Mouse (Mus musculus) lung, embryonic 14.5 days (tissue): ENCODE results near the gene Trim54. TPM values are rescaled to one million over a fixed set of nuclear protein-coding genes. Genes with fewer than 3 reads are reported as not detected.
A peak's percentile ranks its signal among the peaks of the same experiment; 100 is the strongest.

Experiments used
- ATAC-seq: fragments of 200-750 bp; cut with Nextera tagmentation; 2 replicates; pipeline ENCODE4 v1.8.0; 2017; ENCODE audit warnings: mild to moderate bottlenecking, moderate TSS enrichment, moderate library complexity; ENCODE audit not compliant: insufficient read depth
- DNase-seq: peaks from one replicate; pipeline ENCODE4 v3.0.0-alpha.2; 2015
- H3K27ac ChIP-seq: fragments of 300-500 bp; sonication (generic); 2 replicates; pipeline ENCODE4 v1.5.1; 2014; ENCODE audit warnings: low read depth, mild to moderate bottlenecking, moderate library complexity
- H3K27me3 ChIP-seq: fragments of 300-500 bp; sonication (generic); 2 replicates; pipeline ENCODE4 v1.6.1; 2014; ENCODE audit warnings: low read length, control low read depth; ENCODE audit not compliant: insufficient read depth
- H3K36me3 ChIP-seq: fragments of 300-500 bp; sonication (generic); 2 replicates; pipeline ENCODE4 v1.6.1; 2014; ENCODE audit warnings: control low read depth; ENCODE audit not compliant: insufficient read depth
- H3K4me1 ChIP-seq: fragments of 300-500 bp; sonication (generic); 2 replicates; pipeline ENCODE4 v1.6.1; 2014; ENCODE audit warnings: antibody characterized with exemption, control low read depth; ENCODE audit not compliant: insufficient read depth
- H3K4me2 ChIP-seq: fragments of 300-500 bp; sonication (generic); 2 replicates; pipeline ENCODE4 v1.6.1; 2014; ENCODE audit warnings: mild to moderate bottlenecking
- H3K4me3 ChIP-seq: fragments of 300-500 bp; sonication (generic); 2 replicates; pipeline ENCODE4 v1.5.1; 2014; ENCODE audit warnings: low read depth, low read length
- H3K9ac ChIP-seq: fragments of 300-500 bp; sonication (generic); 2 replicates; pipeline ENCODE4 v1.6.1; 2014
- H3K9me3 ChIP-seq: fragments of 300-500 bp; sonication (generic); 2 replicates; pipeline ENCODE4 v1.6.1; 2016; ENCODE audit warnings: low read depth, low read length, control low read depth
- CTCF ChIP-seq: IDR thresholded peaks from 2 replicates; pipeline ENCODE4 v1.5.1; 2016; ENCODE audit warnings: antibody characterized with exemption, low read depth
- WGBS: fragments of 180-500 bp; shearing (Covaris S2); extraction: QIAGEN DNeasy Blood & Tissue Kit; methylation state at CpG from one replicate; pipeline ENCODE4 v1.1.7; 2014; 5-methylcytosine and 5-hydroxymethylcytosine counted together
- polyA plus RNA-seq: library from polyadenylated mRNA; unstranded; fragments of >200 nt; fragmentation: Nextera tagmentation; extraction: Ambion mirVana; gene quantifications from 2 replicates; pipeline ENCODE4 v1.2.1, GENCODE M21; 2014

Gene Trim54
- polyA plus RNA-seq, 1 experiment from 2014 or later: not detected

DNA sequence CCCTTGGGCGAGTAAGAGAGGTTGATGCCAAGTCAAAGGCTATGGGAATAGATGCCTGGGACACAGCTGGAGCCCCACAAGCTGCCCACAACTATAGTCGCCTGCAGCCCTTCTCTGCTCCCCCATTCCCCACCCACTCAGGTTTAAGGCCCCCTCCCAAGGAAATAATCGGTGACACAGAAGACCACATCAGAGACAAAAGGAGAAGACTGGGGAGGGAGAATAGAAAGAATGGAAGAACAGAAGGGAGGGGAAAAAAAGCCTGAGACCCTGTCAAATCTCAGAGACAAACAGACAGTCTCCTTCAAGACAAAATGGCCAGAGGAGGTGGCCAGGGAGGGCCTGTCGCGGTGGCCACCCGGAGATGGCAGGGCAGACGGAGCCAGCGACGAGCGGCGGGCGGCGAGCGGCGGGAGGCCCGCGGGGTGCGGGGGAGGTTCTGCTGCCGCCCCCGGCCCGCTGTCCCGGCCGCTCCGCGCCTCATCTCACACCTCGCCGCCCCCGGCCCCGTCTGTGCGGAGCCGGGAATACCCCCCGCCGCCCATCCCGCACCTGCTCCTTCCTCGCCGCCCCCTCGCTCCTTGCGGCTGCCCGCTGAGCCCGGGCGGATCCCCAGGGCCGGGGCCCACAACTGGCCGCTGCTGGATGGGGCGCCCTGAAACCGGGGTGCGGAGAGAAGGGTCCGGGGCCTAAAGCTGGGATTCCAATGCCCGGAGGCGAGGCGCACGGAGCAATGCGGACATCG is 24.1 kb upstream of the Trim54 start:
- no peaks in the 10 kb centered on the region for H3K9me3 ChIP-seq
- ATAC-seq (no peak), DNase-seq (no peak)
- no peak overlapping the region for H3K27ac ChIP-seq
- peaks cover 4% of the 10 kb centered on the region; the same call in 1 of the 2 replicates for H3K4me1 ChIP-seq
- no peaks in the 10 kb centered on the region for H3K36me3 ChIP-seq
- no peak for TF ChIP-seq CTCF
- WGBS: 2% methylated on average over 45 of the region's 53 CpGs
- peak overlapping the region; percentile 39 for H3K4me3 ChIP-seq
- H3K9ac ChIP-seq: no peak overlapping the region
- H3K4me2 ChIP-seq: peak overlapping the region; percentile 68
- peaks cover 86% of the 10 kb centered on the region for H3K27me3 ChIP-seq

DNA sequence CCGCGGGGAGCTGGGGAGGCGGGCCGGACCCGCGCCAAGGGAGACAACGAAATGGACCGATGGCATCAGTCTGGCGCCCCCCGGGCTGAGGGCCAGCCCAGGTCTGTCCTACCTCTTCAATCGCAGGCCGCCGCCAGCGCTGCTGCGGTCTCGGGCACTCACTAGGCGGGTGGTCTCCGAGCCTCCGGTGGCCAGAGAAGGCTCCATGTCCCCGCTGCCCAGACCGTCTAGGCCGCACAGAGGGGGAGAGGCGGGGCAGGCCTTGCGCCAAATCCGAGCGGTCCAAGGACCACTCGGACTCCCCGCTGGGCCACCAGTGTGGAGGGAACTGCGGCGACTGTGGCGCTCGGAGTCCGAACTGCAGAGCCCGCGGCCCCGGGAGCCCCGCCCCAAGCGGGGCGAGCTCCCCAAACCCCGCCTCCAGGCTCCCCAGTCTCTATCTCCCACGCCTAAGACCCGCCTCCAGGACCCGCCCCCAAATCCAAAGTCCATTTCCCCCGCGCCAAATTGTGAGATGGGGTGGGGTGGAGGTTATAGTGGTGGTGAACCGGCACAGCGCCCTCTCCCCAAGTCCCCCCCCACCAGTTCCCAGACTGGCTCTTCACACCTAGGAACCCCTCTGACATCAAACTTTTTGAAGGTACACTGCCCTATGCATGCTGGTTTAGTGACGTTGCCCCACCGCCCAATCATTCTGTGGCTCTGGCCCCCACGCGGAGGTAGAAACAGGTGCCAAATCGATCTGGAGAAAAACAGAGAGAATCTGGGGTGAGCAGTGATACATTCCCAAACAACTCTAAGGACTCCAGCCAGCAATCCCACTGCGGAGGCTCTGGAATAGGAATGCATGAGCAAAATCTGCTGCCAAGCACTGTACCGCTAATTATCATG is 23.1 kb upstream of the Trim54 start:
- no peak overlapping the region for H3K27ac ChIP-seq
- H3K36me3 ChIP-seq: no peaks in the 10 kb centered on the region
- H3K27me3 ChIP-seq: peaks cover 86% of the 10 kb centered on the region
- no peak for TF ChIP-seq CTCF
- H3K9ac ChIP-seq: 0 out of 2 replicates have a peak overlapping the region, but pooled peaks have one; percentile 15
- ATAC-seq: peak; percentile 75
- WGBS: 1% methylated on average over 51 of the region's 54 CpGs
- H3K4me3 ChIP-seq: peak overlapping the region; percentile 39
- H3K9me3 ChIP-seq: no peaks in the 10 kb centered on the region
- peak; percentile 68 for DNase-seq
- H3K4me2 ChIP-seq: peak overlapping the region; percentile 68
- peaks cover 4% of the 10 kb centered on the region; the same call in 1 of the 2 replicates for H3K4me1 ChIP-seq

DNA sequence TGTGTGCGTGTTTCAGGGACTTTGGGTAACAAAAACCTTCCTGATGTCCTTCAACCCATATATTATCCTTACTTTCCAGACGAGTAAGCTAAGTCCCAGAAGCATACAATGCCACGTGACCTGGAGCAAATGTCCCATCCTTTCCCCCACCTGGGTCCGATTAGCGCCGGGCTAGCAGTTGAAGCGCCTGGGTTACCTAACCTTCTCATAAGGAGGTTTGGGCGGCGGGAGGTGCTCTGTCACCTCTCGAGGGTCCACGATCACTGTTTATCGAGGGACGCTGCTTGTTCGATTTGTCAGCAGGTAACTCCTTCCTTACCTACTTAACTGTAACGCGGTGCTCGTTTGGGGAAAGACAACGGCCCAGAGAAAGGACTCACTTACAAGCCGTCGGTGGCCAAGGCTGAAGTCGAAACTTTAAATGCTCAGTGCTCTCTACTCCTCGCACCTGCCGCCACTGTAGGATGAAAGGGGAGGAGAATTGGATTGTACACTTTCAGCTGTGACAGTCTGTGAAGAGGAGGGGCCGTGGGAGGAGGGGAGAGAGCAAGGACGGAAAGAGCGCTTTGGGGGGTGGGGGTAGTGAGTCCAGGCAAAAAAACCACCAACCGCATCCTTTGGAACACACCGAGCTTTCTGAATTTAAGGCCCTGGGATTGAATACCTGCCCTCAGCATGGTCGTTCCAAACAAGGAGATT is 22.3 kb upstream of the Trim54 start:
- H3K36me3 ChIP-seq: no peaks in the 10 kb centered on the region
- peak overlapping the region; percentile 68 for H3K4me2 ChIP-seq
- peaks cover 4% of the 10 kb centered on the region; the same call in 1 of the 2 replicates for H3K4me1 ChIP-seq
- no peak for ATAC-seq
- H3K27me3 ChIP-seq: peaks cover 85% of the 10 kb centered on the region
- no peak overlapping the region for H3K9ac ChIP-seq
- H3K9me3 ChIP-seq: no peaks in the 10 kb centered on the region
- no peak for DNase-seq
- no peak overlapping the region for H3K27ac ChIP-seq
- peak overlapping the region; percentile 31 for H3K4me3 ChIP-seq
- TF ChIP-seq CTCF: no peak
- WGBS: 3% methylated on average over 29 of the region's 29 CpGs

DNA sequence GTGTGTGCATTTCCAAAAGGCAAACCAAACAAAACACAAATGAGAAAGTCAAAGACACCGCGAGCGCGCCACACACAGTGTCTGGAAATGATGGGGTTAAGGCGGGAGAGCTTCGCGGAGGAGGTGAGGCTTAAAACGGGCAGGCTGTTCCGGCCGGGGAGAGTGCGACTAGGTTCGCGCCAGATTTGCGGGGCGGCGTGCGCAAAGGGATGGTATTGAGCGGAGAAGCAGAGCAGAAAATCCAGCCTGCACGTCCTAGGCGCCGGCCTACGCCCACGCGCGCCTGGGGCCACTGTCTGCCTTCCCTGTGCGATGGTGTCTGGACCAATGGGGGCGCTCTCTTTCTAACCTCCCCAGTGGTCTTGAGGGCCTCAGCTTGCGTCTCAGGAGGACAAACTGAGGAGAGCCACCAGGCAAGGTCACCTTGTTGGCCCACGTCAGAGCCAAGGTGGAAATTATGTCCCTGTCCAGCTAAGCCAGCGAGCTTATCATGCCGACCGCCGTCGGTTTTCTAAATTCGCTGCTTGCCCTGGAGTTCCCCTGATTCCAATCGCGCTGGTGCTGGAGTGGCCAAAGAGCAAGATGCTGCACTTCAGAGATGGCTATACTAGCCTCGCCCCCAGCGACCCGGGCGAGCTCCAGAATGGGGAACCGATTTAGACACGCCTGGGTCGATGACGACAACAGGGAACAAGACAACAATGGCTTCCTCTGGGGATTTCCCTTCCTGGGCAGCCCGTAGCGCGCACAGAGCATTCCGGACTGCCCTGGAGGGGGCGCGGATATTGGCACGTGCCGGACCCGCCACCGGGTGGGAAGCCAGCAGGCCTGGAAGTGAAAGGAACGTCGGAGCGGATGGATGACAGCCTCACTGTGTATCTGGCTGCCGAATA is 21.5 kb upstream of the Trim54 start:
- peak; percentile 71; the same call in 1 of the 2 replicates for ATAC-seq
- WGBS: under 1% methylated on average over 59 of the region's 59 CpGs
- H3K9ac ChIP-seq: no peak overlapping the region

DNA sequence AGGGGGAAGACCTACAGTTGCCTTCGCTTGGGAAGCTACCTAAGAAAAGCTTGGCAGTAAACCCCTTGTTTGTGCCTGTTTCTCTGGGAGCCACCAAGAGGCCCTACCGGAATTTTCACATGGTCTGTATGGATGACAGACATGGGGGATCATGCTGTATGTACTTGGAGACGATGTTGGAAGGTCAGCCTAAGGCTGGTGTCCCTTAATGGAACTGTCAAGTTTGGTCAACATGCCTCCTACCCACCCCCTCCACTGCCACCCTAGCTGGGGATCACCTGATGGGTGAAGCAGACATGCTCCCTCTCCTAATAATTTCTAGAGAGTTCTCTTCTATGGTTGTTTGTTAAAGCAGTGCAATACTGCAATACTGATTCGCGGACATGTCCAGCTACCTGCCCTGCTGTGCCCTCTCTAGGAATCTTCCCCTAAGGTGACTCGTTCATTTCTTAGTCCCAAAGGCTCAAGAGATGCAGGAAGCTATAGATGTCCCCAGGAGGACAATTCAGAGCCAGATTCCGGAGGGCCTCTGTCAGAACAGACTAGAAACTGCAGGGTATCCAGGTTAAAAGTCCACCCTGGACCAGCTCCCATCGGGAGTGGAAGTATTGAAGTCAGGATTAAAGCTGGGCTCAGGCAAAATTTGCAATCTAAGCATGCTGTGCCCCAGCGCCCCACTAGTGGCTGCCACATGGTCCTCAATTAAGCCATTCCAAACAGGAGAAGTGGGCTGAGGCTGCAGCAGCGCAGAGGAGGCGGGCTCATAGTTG is 20.6 kb upstream of the Trim54 start:
- H3K27me3 ChIP-seq: peaks cover 68% of the 10 kb centered on the region
- WGBS: 26% methylated on average over 11 of the region's 11 CpGs
- no peak for TF ChIP-seq CTCF
- DNase-seq (no peak), ATAC-seq (no peak)
- H3K4me1 ChIP-seq: peaks cover 4% of the 10 kb centered on the region; the same call in 1 of the 2 replicates
- H3K4me2 ChIP-seq: peak overlapping the region; percentile 68
- peak overlapping the region; percentile 31; the same call in 1 of the 2 replicates for H3K4me3 ChIP-seq
- no peaks in the 10 kb centered on the region for H3K36me3 ChIP-seq
- no peak overlapping the region for H3K9ac ChIP-seq
- H3K27ac ChIP-seq: no peak overlapping the region
- H3K9me3 ChIP-seq: no peaks in the 10 kb centered on the region

More for the DNA sequence above, 21.5 kb upstream of the Trim54 start:
- Histone ChIP-seq H3K4me3 (peak overlapping the region; percentile 31), H3K27me3 (peaks cover 77% of the 10 kb centered on the region), H3K27ac (no peak overlapping the region), H3K4me2 (peak overlapping the region; percentile 68), H3K9me3 (no peaks in the 10 kb centered on the region), H3K36me3 (no peaks in the 10 kb centered on the region), H3K4me1 (peaks cover 4% of the 10 kb centered on the region; the same call in 1 of the 2 replicates)
- peak; percentile 74 for DNase-seq
- TF ChIP-seq CTCF: peak; percentile 41
